Mouse (Mus musculus) kidney, adult 10 weeks (tissue): ENCODE data around the gene Med20. TPM values are rescaled to one million over a fixed set of nuclear protein-coding genes. Genes with fewer than 3 reads are reported as not detected.

Source experiments
- polyA plus RNA-seq: library from polyadenylated mRNA; stranded (reverse); fragments of 350-450 nt; fragmentation: Illumina TruSeq; extraction: RNeasy Lipid Tissue Mini Kit (QIAGEN cat#74804); gene quantifications from one replicate; pipeline ENCODE4 v1.2.3, GENCODE M21; 2014; ENCODE audit warnings: low read depth, low replicate concordance

Med20 gene
- 10.3 TPM for polyA plus RNA-seq

GRCm38 (mm10) chr17:47610849-47611660 is at the start of gene Med20, which contains the start of the genes Bysl and Gm20517:
Med20 (plus strand) TSS chr17:47611582.
Bysl (minus strand) TSS chr17:47611492.
Gm20517 (plus strand) TSS chr17:47611589.

GRCm38 (mm10) chr17:47630678-47631065 is 19.3 kb downstream of the Med20 start, which contains the start of gene Usp49:
Usp49 (plus strand) TSS chr17:47630690.

Other genes with a start within 250 kb of the Med20 start
- gene Mrps10, start 242.7 kb upstream of the Med20 start, polyA plus RNA-seq: 47.9 TPM
- not detected for gene Guca1b, start 226.2 kb upstream of the Med20 start, polyA plus RNA-seq
- gene Guca1a, start 211.0 kb upstream of the Med20 start, polyA plus RNA-seq: not detected
- gene AI661453, start 175.0 kb upstream of the Med20 start, polyA plus RNA-seq: 0.44 TPM
- not detected for gene 1700001C19Rik, start 174.2 kb upstream of the Med20 start, polyA plus RNA-seq
- 3.5 TPM for gene Taf8, start 109.3 kb upstream of the Med20 start, polyA plus RNA-seq
- gene Ccnd3, start 106.5 kb upstream of the Med20 start, polyA plus RNA-seq: 5.0 TPM
- gene Bysl, start 90 bp upstream of the Med20 start, polyA plus RNA-seq: 1.1 TPM
- gene Gm20517, start within 50 bp of the Med20 start, polyA plus RNA-seq: 0.28 TPM
- 2.1 TPM for gene Usp49, start 19.1 kb downstream of the Med20 start, polyA plus RNA-seq
- 19.2 TPM for gene Tomm6, start 76.8 kb downstream of the Med20 start, polyA plus RNA-seq
- 2.4 TPM for gene Frs3, start 77.4 kb downstream of the Med20 start, polyA plus RNA-seq
- gene Gm21981, start 82.9 kb downstream of the Med20 start, polyA plus RNA-seq: not detected
- not detected for gene Prickle4, start 83.2 kb downstream of the Med20 start, polyA plus RNA-seq
- gene Pgc, start 115.3 kb downstream of the Med20 start, polyA plus RNA-seq: not detected
- not detected for gene Tfeb, start 125.4 kb downstream of the Med20 start, polyA plus RNA-seq
- not detected for gene Mdfi, start 223.1 kb downstream of the Med20 start, polyA plus RNA-seq